ENCODE assay signal across 9 mouse cellular contexts in genomic region chr1:180945001-180945980, GRCm38 (mm10). TPM values are rescaled to one million over a fixed set of nuclear protein-coding genes. Genes with fewer than 3 reads are reported as not detected.
DNase-seq lines count a peak whose midpoint lies in the region; ATAC-seq and TF ChIP-seq lines count a peak whose summit lies in the region.
"Had no signal": no experiment of that assay in that cellular context is flagged by ENCODE, and none has a peak within 500 bp of the region (broad histone marks: within the 10 kb centered on the region; RNA-seq: fewer than 3 reads in every experiment).

No protein-coding gene starts in this region.

- H3K4me1 ChIP-seq in bone marrow, adult 2 months (ENCODE audit: control insufficient read depth, insufficient read depth, low read length), result peaks cover 7% of the 10 kb centered on the region
- peaks cover 18% of the 10 kb centered on the region for H3K4me1 ChIP-seq in forebrain, embryonic 15.5 days
- peaks cover 47% of the 10 kb centered on the region for H3K4me1 ChIP-seq in hindbrain, embryonic 10.5 days (replicated peaks)

- TF ChIP-seq POLR2A in bone marrow, adult 2 months (IDR thresholded peaks at IDR 0.05; ENCODE audit: borderline replicate concordance, control insufficient read depth, low read depth, low read length), result no peak

- H3K9me3 ChIP-seq in forebrain, embryonic 15.5 days, result no peaks in the 10 kb centered on the region
- no peaks in the 10 kb centered on the region for H3K9me3 ChIP-seq in hindbrain, embryonic 10.5 days

- no peak for DNase-seq in frontal cortex, postnatal 36 days (ENCODE audit: low spot score in 2 of 2)
- DNase-seq in hindbrain, embryonic 10.5 days (ENCODE audit: low spot score), result peak; percentile 57
- peak; percentile 14 to 42 for DNase-seq in left cerebral cortex, postnatal 14 days (ENCODE audit: low spot score in 2 of 2)
- DNase-seq in mesoderm, embryonic 11.5 days (ENCODE audit: low read depth, low spot score), result peak; percentile 66
- DNase-seq in thymus, postnatal 36 days, result peak; percentile 36 to 49

- H3K4me3 ChIP-seq in bone marrow, adult 2 months (replicated peaks; ENCODE audit: control insufficient read depth, low read depth, low read length), result peak overlapping the region; percentile 57
- no peak overlapping the region for H3K4me3 ChIP-seq in forebrain, embryonic 15.5 days
- peak overlapping the region; percentile 23; the same call in 1 of the 2 replicates for H3K4me3 ChIP-seq in hindbrain, embryonic 10.5 days

- no peak overlapping the region for H3K9ac ChIP-seq in forebrain, embryonic 15.5 days (replicated peaks)

- peaks cover 44% of the 10 kb centered on the region for H3K27me3 ChIP-seq in forebrain, embryonic 15.5 days
- peaks cover 52% of the 10 kb centered on the region for H3K27me3 ChIP-seq in hindbrain, embryonic 10.5 days (ENCODE audit: insufficient read depth, poor library complexity, severe bottlenecking)
- H3K27me3 ChIP-seq: Patski had no signal

- no peaks in the 10 kb centered on the region for H3K36me3 ChIP-seq in forebrain, embryonic 15.5 days
- no peaks in the 10 kb centered on the region for H3K36me3 ChIP-seq in hindbrain, embryonic 10.5 days

- intact Hi-C loops in left cerebral cortex, postnatal 14 days (cut with DNase I), result no loop called here

- H3K27ac ChIP-seq in bone marrow, adult 2 months (ENCODE audit: control insufficient read depth, insufficient read depth, low read depth, low read length, poor library complexity), result peak overlapping the region; percentile 61
- H3K27ac ChIP-seq in forebrain, embryonic 15.5 days (replicated peaks), result no peak overlapping the region
- H3K27ac ChIP-seq in hindbrain, embryonic 10.5 days, result peak overlapping the region; percentile 59

- 8% methylated on average over 20 of the region's 20 CpGs for WGBS in bone marrow, adult 2 months
- WGBS in forebrain, embryonic 15.5 days, result 33% methylated on average over 20 of the region's 20 CpGs
- 33% methylated on average over 20 of the region's 20 CpGs for WGBS in hindbrain, embryonic 10.5 days

- peak; percentile 48 for ATAC-seq in frontal cortex, adult (ENCODE audit: low TSS enrichment)
- ATAC-seq in forebrain, embryonic 15.5 days (replicated peaks), result peak; percentile 65; the same call in 1 of the 2 replicates
- ATAC-seq: Patski had no signal

- no peak for TF ChIP-seq CTCF in bone marrow, adult 2 months (IDR thresholded peaks at IDR 0.05; ENCODE audit: control insufficient read depth, insufficient read depth, low read length)

- no peak overlapping the region for H3K4me2 ChIP-seq in forebrain, embryonic 15.5 days (replicated peaks)

RNA-seq across cellular contexts. Expression of gene Tmem63a, which starts 3.1 kb away (rescaled TPM):
- polyA plus RNA-seq in bone marrow, adult 2 months (2011; ENCODE audit: insufficient read depth, insufficient read length, low replicate concordance, missing spikeins), result 20.7 and 32.8 TPM in 2 replicates
- polyA plus RNA-seq in forebrain, embryonic 15.5 days (2015; fragmentation: Nextera tagmentation; extraction: Ambion mirVana), result 1.6 and 2.2 TPM in 2 replicates
- polyA plus RNA-seq in hindbrain, embryonic 10.5 days (2016; fragmentation: Nextera tagmentation; extraction: Ambion mirVana), result 3.0 and 3.4 TPM in 2 replicates
- 1 to 10 TPM; 8.8 to 9.3 TPM for total RNA-seq in left cerebral cortex, postnatal 14 days (2021)

RNA-seq across cellular contexts. Expression of gene Lefty1, which starts 10.5 kb away (rescaled TPM):
- polyA plus RNA-seq in bone marrow, adult 2 months (2011; ENCODE audit: insufficient read depth, insufficient read length, low replicate concordance, missing spikeins), result 2.6 TPM in 2 replicates
- polyA plus RNA-seq in forebrain, embryonic 15.5 days (2015; fragmentation: Nextera tagmentation; extraction: Ambion mirVana), result 0.22 and 0.23 TPM in 2 replicates
- 0.71 and 0.78 TPM in 2 replicates for polyA plus RNA-seq in hindbrain, embryonic 10.5 days (2016; fragmentation: Nextera tagmentation; extraction: Ambion mirVana)
- 1 to 10 TPM in 1 of 2 experiments, under 1 TPM in 1; 0.37 to 1.9 TPM for total RNA-seq in left cerebral cortex, postnatal 14 days (2021)

RNA-seq across cellular contexts. Expression of gene Pycr2, which starts 41.2 kb away (rescaled TPM):
- 32.3 and 48.1 TPM in 2 replicates for polyA plus RNA-seq in bone marrow, adult 2 months (2011; ENCODE audit: insufficient read depth, insufficient read length, low replicate concordance, missing spikeins)
- 85.1 and 88.7 TPM in 2 replicates for polyA plus RNA-seq in forebrain, embryonic 15.5 days (2015; fragmentation: Nextera tagmentation; extraction: Ambion mirVana)
- 125 and 138 TPM in 2 replicates for polyA plus RNA-seq in hindbrain, embryonic 10.5 days (2016; fragmentation: Nextera tagmentation; extraction: Ambion mirVana)
- 10 to 100 TPM; 29.3 to 30.6 TPM for total RNA-seq in left cerebral cortex, postnatal 14 days (2021)

RNA-seq across cellular contexts. Expression of gene Lefty2, which starts 52.4 kb away (rescaled TPM):
- polyA plus RNA-seq in bone marrow, adult 2 months (2011; ENCODE audit: insufficient read depth, insufficient read length, low replicate concordance, missing spikeins), result 1.4 TPM in 1 of 2 replicates, not detected in the other
- 3.7 and 4.5 TPM in 2 replicates for polyA plus RNA-seq in forebrain, embryonic 15.5 days (2015; fragmentation: Nextera tagmentation; extraction: Ambion mirVana)
- 0.13 TPM in 1 of 2 replicates, not detected in the other for polyA plus RNA-seq in hindbrain, embryonic 10.5 days (2016; fragmentation: Nextera tagmentation; extraction: Ambion mirVana)
- total RNA-seq in left cerebral cortex, postnatal 14 days (2021), result 1 to 10 TPM; 2.0 to 4.9 TPM

Comparison
In these comparisons a context has a peak if more than half of its experiments do, and no peak if none do; other contexts are left out.
1. DNase-seq: peak in hindbrain, embryonic 10.5 days (single experiment), left cerebral cortex, postnatal 14 days (2 of 2), mesoderm, embryonic 11.5 days (single experiment) and thymus, postnatal 36 days (2 of 2); none in frontal cortex, postnatal 36 days (0 of 2).